Mouse (Mus musculus): Measurements from ENCODE around the gene Ssu2.

The Ssu2 gene

DNA sequence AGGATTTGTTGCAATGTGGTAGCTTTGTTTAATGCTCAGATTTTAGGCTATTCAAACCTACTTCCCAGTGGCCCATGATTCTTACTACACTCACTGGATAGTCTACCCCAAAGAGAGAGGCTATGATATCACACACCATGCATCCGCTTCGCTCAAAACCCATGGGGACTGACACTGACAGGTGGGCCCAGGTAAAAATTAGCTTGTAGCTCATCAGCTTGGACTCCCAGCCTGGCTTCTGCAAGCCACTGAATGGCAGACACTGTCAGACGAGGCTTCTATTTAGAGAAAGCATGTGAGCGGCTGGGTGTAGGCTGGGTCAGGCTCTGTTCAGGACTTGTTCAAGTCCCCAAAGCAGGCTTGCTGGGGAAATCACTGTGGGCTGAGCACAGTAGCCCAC lies 37.4 kb downstream of the Ssu2 start:
- no peak for DNase-seq (ENCODE audit: low spot score in 2 of 2)

DNA sequence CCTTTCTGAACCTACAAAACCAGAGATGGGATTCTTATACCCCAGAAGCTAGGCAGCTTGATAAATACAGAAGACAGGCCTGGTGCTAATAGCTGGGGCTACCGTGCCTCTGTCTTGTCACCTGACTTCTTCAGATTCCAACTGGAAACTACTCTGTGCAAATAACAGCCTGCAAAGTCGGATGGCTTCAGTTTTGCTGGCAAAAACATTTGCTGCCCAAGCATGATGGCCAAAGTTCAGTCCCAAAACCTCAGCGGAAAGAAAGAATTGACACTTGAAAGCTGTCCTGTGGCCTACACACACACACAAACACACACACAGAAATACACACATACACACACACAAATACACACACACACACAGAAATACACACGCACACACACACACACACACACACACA lies 48.8 kb downstream of the Ssu2 start:
- no peak for DNase-seq (ENCODE audit: low spot score in 2 of 2)

DNA sequence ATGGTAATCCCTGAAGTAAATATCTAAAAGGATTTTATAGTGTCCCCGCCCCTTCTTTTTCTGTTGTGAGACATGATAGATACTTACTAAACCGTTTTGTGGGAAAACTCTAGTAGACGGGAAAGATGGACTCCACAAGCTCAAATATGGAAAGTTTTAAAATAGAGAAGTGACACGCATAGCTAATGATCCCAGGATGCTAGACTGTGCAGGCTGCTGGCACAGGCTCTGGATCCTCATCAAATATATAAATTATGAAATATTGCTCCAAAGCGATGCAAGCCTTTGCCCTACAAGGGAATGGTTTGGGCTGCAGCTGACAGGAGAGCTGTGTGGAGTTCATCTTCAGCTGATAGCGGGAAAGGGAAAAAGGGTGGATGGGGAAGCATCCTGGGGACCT lies 50.2 kb downstream of the Ssu2 start:
- no peak for DNase-seq (ENCODE audit: low spot score in 2 of 2)

DNA sequence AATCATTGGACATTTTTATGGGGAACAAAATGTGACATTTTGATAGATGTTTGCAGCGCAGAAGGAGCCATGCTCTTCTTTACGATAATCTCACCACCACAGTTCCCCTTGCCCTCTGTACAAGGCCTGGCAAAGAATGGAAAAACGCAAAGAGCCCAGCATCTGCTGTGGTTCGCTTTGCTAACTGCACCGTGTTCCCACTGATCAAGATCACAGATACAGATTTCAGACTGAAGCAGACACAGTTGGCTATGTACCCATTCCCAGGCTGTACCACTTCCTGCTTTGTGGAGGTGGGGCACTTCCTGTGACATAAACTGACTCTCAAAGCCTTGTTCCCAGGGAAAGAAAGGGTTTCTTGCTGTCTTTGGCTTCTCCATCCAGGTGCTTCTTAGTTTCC lies 53.9 kb downstream of the Ssu2 start:
- peak in 1 of 2 experiments; percentile 8 for DNase-seq (ENCODE audit: low spot score in 2 of 2)

DNA sequence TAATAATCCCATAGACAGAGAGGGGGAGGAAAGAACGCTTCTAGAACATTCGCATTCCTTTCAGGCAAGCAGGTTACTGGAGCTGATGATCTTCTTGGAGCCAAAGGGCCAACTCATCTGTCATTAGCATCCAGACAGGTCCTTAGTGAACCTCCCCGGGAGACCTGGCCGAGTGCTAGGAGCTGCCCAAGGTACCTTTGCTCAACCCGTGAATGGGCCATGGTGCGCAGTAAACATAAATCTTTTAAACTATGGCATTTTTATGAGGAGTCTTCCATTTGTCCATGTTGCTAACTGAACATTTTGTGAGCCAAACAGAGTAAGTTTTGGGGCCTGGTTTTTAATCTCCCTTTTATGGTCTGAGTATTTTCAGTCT lies 56.6 kb downstream of the Ssu2 start:
- DNase-seq (ENCODE audit: low spot score in 2 of 2), result no peak

DNA sequence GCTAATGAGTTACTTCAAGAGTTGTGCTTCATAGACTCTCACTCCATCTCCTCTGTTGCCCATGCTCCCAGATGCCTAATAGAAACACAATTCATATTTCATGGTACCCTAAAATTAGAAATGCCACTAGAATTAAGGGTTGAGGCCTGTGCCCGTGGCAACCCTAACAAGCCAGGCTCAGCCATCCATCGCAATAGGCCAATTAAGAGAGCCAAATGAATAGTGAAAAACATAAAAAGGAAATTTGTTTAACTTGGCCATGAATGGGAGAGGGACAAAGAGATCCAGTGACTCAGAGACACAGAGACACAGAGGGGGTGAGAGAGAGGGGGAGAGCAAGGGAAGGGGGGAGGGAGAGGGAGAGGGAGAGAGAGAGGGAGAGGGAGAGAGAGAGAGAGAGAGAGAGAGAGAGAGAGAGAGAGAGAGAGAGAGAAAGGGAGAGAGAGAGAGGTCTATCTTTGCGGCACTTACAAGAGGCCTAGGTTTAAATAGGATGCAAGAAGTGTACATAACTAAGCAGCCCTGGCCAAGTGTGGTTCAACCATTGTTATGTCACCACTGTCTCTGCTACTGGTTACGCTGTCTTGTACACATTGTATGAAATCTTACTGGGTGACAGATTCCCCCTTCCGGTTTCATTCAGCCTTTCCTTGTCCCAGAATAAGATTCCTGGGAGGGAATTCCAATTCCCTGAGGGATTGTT lies 57.2 kb downstream of the Ssu2 start:
- no peak for DNase-seq (ENCODE audit: low spot score in 2 of 2)

DNA sequence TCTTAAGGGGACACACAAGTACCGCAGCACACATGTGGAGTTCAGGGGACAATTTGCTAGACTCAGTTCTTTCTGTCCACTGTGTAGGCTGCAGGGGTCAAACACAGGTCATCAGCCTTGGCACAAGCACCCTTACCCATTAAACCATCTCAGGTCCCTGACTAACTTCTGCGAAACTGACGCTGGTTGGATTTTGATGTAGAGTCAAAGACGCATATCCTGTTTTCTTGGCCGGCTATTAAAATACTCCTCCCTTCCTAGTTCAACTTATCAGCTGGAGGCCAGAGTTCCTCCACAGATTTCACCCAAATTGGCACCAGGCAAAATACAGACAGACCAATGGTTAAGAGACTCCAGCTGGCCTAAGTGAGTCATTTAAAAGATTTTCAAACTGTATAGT lies 60.0 kb downstream of the Ssu2 start:
- DNase-seq (ENCODE audit: low spot score in 2 of 2), result no peak

DNA sequence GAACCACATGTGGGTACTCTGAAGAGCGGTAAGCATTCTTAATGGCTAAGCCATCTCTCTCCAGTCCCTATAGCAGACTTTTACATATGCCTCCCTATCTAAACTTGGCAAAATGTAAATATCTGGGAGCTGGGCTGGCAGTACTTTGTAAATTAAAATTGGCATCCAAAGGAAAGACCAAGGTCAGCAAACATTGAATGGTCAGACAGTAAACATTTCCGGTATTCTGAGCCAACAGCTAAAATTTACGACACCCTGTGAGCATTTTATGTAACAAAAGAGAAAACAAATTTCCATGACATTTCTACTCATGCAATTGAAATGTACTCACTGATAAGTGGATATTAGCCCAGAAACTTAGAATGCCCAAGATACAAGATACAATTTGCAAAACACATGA lies 62.6 kb downstream of the Ssu2 start:
- DNase-seq (ENCODE audit: low spot score in 2 of 2), result no peak

DNA sequence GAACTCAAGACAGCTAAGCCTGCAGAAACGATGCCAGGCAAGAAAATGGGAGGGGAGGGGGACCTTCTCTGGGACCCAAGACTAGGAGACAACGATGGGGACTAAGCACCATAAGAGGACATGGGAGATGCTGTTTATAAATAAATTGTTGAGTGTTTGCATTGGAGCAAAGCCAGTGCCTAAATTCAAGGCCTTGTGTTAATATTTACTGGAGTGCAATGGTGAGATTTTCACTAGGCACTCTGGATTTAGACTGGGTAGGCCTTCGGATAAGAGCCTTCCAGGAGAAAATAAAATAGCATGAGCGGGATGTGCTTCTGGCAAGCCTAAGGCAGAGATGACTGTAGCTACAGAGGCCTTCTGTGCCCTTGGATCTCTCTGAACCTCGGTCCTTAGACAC lies 64.9 kb downstream of the Ssu2 start:
- no peak for DNase-seq (ENCODE audit: low spot score in 2 of 2)

DNA sequence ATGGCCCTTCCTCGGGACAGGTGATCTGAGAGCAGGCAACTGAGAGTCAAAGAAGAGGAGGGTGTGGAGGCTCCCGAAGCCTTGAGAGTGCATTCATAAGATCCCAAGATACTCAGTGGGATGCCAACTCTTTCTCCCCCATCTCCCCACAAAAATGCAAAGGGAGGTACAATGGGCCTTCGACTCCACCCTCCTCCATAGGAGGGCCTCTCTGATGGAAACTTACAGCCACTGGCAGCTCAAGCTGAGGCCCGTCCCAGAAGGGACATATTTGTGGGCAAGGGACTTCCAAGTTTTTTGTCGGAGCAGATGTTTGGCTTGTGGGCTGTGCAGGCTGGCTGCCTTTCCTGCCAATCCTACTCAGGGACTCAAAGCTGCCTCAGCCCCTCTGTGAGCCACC lies 67.1 kb downstream of the Ssu2 start:
- DNase-seq (ENCODE audit: low spot score in 2 of 2), result no peak

DNA sequence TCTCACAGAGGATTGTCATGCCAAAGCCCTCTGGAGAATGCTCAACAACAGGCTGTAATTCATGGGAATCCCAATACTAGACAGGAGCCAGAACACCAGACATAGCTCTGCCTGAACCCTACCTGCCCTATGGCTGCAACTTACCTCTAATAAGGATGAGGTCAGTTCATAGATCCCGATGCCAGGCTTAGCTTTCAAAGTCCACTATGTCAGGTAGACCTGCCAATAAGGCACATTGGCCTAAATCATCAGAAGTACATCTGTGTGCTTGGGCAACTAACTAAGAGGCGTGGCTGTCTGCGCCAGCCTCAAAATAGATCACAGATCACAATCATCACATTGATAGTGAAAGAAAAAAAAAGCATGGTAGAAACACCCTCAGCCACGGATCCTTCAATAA lies 68.4 kb downstream of the Ssu2 start:
- DNase-seq (ENCODE audit: low spot score in 2 of 2), result no peak

DNA sequence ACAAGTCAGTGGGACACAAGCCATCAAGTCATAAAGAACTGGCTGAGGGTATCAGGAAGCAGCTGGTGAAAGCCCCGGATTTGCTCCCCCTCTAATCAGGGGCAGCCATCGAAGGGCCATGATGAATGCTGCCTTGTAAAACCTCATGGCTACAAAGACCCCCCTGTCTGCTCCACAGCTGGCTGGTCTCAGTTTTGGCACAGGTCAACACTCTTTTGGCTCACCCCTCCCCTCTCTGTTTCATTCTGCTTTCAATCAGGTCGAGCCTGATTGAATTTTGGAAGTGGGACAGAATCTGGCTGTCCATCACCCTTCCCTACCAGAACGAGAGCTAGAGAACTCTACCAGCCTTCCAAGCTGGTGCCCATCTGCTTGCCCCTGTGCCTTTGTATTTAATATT lies 76.4 kb downstream of the Ssu2 start:
- DNase-seq (ENCODE audit: low spot score in 2 of 2), result no peak

DNA sequence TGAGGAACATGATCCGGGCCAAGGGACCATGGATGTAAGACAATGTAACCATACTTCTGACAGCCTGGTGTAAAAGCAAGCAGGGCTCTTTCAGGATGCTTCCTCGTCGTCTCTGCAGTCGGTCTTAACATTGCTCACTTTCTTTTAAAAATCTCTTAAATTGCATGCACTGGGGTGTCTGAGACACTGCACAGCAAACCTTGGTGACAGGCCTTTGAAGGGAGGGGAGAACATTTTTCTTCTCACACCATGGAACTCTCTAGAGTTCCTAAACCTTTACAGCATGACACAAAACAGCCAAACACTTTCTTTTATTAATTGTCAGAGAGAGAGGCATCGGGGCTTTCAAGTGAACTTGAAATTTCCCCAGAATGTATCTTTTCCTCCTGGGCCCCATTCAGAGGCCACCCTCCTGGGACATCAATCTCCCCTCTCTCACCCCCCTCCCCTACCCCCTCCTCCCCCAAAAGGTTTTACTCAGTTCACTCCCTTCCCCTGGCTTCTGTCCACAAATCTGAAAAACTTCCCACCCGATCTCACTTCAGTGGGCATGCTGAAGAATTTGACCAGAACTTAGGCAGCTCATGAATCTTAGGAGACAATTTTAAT lies 78.4 kb downstream of the Ssu2 start:
- no peak for DNase-seq (ENCODE audit: low spot score in 2 of 2)

All from natural killer cell, adult 2 months (primary cell).